Mouse (Mus musculus): ENCODE measurements around the gene Ucn2.

DNA sequence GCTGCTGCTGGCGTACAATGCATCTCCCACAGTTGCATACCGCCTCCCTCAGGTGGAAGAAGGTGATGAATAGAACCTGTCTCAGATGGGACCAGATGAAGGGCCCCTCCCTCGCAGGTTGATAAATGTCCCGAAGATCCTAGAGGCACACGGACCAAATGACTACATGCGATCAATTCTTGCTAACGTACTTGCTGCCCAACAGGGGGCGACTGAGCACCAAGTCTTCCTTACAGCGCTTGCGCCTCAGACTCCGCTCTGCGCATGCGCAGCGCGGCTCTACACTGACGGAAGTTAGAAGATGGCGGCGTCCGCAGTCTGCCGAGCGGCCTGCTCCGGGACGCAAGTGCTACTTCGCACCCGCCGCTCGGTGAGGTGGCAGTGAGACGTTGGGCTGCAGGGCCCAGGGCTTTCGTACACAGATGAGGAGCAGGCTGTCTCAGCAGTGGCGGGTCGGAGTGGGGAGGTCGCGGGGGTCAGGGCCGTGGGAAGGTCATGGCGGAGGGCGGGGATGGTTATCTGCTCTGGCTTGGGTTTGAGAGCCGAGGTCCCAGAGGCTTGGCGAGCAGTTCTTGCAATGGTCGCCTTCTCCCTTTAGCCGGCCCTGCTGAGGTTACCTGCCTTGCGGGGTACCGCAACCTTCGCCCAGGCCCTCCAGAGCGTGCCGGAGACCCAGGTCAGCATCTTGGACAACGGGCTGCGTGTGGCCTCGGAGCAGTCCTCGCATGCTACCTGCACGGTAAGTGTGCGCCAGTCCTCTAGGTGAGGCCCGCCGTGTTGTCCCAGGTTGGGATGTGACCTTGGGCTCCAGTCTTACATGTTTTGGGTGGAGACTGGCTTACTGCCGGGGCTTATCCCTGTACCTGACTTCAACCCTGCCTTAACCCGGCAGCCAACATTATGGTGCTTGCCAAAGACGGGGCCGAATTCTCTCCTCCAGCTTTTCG lies 49.1 kb upstream of the Ucn2 start, which contains the start of gene Uqcrc1:
- peak; percentile 95 for TF ChIP-seq CTCF (IDR thresholded peaks at IDR 0.05; ENCODE audit: control insufficient read depth, insufficient read depth, insufficient replicate concordance, low read depth, low read length)
- TF ChIP-seq POLR2A (IDR thresholded peaks at IDR 0.05; ENCODE audit: control insufficient read depth, low read depth, low read length): peak; percentile 95

All from testis, adult 2 months (tissue).